Mouse (Mus musculus) gastrocnemius, adult 2 months (tissue): ENCODE results near the gene Adam15. TPM values are rescaled to one million over a fixed set of nuclear protein-coding genes. Genes with fewer than 3 reads are reported as not detected.

Experiments used
- DNase-seq: peaks from one replicate; pipeline ENCODE4 v3.0.0; 2022
- H3K27ac ChIP-seq: fragments of 200-600 bp; 2 replicates; pipeline ENCODE4 v1.8.1; 2022; ENCODE audit warnings: mild to moderate bottlenecking
- H3K4me3 ChIP-seq: fragments of 200-600 bp; 2 replicates; pipeline ENCODE4 v1.8.1; 2022; ENCODE audit warnings: mild to moderate bottlenecking, moderate library complexity
- CTCF ChIP-seq: fragments of 200-600 bp; IDR thresholded peaks from 2 replicates; pipeline ENCODE4 v1.8.1; 2022; ENCODE audit warnings: antibody characterized with exemption, mild to moderate bottlenecking, moderate library complexity
- intact Hi-C: fragments of 180-260 bp; cut with DNase I; formaldehyde crosslinking; loops from one replicate; pipeline ENCODE4 v1.15.1; 2025
- total RNA-seq, 2 experiments: library from RNA; stranded (reverse); gene quantifications; 2 replicates each; pipeline ENCODE4 v1.2.3; 2021

The Adam15 gene
- total RNA-seq, 2 experiments from 2014 or later: 21.7 to 30.5 TPM

DNA sequence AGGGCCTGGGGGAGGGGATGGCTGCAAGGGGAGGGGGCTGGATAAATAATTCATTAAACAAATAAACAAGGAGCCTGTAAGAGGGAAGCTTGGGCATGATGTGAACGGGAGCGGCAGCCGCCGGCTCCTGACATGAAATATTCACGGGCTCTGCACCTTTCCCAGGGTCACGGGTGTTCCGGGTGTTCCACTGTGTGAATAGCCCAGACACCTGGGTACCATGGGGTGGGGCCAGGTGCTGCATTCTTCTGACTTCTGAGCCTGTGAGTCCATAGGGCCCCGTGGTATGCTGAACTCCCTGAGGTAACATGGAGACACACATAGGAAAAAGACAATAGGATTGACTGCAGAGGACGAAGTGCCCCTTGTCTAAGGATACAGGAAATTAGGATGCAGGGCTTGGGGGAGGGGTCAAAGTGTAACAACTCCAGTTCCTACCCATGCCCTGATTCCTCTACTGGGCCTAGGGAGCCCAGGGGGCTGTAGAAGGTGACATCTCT, 22.4 kb downstream of the Adam15 start:
- no peak for DNase-seq

DNA sequence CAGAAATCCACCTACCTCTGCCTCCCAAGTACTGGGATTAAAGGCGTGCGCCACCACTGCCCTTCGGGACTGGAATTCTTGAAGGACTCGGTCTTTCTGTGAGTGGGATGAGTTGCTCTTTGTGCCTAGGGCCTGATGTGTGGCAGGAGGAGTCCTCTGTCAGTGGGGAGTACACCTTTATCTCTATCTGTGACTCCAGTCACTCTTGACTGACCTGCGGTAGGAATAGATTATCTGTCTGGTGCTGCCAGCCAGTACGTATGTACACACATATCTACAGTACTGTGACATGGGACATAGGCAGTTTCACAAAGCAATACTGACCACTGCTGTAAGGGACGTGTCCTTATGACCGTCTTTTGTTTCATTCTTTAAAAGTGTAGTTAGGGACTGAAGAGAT, 23.9 kb downstream of the Adam15 start:
- no peak overlapping the region for H3K4me3 ChIP-seq
- TF ChIP-seq CTCF: no peak
- H3K27ac ChIP-seq: no peak overlapping the region
- no peak for DNase-seq
- intact Hi-C loops: no loop called here

More for the DNA sequence above, 22.4 kb downstream of the Adam15 start:
- no peak for TF ChIP-seq CTCF
- Histone ChIP-seq H3K4me3 (no peak overlapping the region), H3K27ac (no peak overlapping the region)
- intact Hi-C loops: no loop called here

DNA sequence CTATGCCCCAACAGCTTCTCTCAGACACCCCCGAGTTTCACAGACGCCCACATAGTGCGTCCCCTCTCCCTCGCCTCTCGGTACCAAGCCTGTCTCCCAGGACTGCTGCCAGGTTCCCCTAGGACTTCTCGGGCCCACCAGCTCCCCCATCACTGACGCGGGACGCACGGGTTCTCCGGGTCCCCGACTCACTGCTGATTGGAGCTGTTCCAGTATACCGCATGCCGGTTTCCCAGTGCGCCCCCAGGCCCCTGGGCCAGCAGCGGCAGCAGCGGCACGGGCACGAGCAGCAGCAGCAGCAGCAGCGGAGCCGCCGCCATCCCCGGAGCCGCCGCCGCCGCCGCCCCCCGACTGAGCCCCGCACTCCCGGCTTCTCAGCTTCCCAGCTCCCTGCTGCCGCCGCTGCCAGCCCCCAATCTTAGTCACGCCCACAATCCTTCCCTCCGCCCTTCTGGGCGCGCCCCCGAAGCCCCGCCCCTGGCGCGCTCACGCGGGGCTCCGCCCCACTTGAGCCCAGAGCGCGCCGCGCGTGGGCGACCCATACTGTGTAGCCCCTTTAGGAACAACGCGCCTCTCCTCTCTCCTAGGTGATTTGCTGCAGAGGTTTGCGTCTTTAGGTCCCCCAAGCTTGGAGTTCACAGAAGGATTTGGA, 27.2 kb downstream of the Adam15 start, which contains the start of gene Efna3:
Efna3 (minus strand) TSS at position 452 of the 652 bp plus-strand sequence.
- Histone ChIP-seq H3K4me3 (peak within 1 kb of the TSS; percentile 73), H3K27ac (no peak within 1 kb of the TSS)
- peak; percentile 70 for DNase-seq
- TF ChIP-seq CTCF: no peak
- intact Hi-C loops: no loop called here

GRCm38 (mm10) chr3:89322131-89322500, 27.7 kb downstream of the Adam15 start:
- intact Hi-C loops: no loop called here
- H3K27ac ChIP-seq: no peak overlapping the region
- no peak for TF ChIP-seq CTCF
- H3K4me3 ChIP-seq: peak overlapping the region; percentile 73
- DNase-seq: no peak

- intact Hi-C loops: no loop called here
- TF ChIP-seq CTCF: no peak
- peak; percentile 37 for DNase-seq
- Histone ChIP-seq H3K27ac (no peak overlapping the region), H3K4me3 (peak overlapping the region; percentile 73)
These were observed 28.3 kb downstream of the Adam15 start for GRCm38 (mm10) chr3:89321183-89322130.

DNA sequence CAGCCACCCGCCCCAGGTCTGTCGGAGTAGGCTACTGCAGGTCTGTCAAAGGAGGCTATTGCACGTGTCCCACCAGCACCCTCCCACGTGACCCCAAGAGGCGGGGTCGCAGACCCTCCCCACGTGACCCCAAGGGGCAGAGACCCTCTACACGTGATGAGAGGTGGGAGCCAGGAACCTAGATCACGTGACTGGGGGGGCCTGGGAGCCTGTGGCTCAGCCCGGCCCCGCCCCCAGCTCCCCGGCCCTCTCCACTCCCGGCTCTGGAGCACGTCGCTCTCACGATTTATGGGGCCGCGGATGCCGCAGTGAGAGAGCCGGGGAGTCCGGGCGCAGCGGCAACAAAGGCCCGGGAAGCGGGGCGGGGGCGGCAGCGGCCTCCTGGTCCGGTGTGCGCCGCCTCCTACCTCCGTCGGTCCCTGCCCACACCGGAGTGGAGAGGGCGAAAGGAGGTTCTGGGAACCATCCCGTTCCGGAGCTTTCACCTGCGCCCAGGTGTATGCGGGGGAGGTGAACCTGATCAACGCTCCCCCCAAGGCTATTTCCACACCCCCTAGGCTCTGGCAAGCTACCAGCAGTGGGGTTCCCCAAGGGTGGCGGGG, 29.1 kb downstream of the Adam15 start:
- TF ChIP-seq CTCF: no peak
- DNase-seq: no peak

DNA sequence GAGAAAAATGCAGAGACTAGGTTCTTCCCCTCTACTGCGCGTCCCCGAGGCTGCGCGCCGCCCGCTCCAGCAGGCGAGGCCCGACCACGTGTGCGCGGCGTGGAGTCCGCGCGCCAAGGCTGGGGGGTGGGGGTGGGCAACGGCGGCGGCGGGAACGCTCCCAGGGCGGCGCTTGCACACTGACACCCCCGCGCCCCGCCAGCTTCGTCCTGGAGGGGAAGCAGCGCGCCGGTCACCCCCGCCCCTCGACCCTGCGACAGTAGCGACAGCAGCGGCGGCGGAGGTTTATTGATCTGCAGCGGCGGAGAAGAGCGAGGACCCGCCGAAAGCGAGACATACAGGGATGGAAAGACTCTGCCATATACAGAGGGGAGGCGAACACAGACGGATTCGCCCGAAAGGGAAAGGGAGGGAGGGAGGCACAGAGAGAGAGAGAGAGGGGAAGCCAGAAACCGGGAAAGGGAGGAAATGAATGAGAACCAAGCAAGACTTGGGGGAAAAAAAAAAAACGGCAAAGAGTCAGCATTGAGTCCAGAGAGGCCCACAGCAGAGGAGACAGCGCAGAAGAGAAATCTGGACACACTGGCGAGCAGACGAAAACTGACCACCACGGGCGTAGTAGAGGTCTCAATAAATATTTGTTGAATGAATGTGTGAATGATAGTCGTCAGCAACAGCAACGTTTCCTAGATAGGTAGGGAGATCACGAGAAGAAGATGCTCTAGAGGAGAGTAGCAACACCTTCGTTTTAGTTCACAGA, 30.0 kb downstream of the Adam15 start:
- intact Hi-C loops: no loop called here
- DNase-seq: no peak
- H3K27ac ChIP-seq: no peak overlapping the region
- H3K4me3 ChIP-seq: peak overlapping the region; percentile 60
- TF ChIP-seq CTCF: no peak

More for the DNA sequence above, 29.1 kb downstream of the Adam15 start:
- H3K27ac ChIP-seq: no peak overlapping the region
- intact Hi-C loops: no loop called here
- H3K4me3 ChIP-seq: peak overlapping the region; percentile 73

- DNase-seq: no peak
- H3K27ac ChIP-seq: no peak overlapping the region
- intact Hi-C loops: no loop called here
- TF ChIP-seq CTCF: no peak
- peak overlapping the region; percentile 60 for H3K4me3 ChIP-seq
These were observed 30.7 kb downstream of the Adam15 start for GRCm38 (mm10) chr3:89318971-89319590.

- DNase-seq: no peak
- intact Hi-C loops: no loop called here
- Histone ChIP-seq H3K27ac (no peak overlapping the region), H3K4me3 (no peak overlapping the region)
- no peak for TF ChIP-seq CTCF
These were observed 31.5 kb downstream of the Adam15 start for GRCm38 (mm10) chr3:89318316-89318715.

GRCm38 (mm10) chr3:89317246-89317645, 32.5 kb downstream of the Adam15 start:
- H3K4me3 ChIP-seq: no peak overlapping the region
- DNase-seq: no peak
- intact Hi-C loops: loop anchor here (2.0 kb wide), 2 partner anchors 38 to 168 kb away; no protein-coding TSS in a partner anchor
- TF ChIP-seq CTCF: no peak
- no peak overlapping the region for H3K27ac ChIP-seq

DNA sequence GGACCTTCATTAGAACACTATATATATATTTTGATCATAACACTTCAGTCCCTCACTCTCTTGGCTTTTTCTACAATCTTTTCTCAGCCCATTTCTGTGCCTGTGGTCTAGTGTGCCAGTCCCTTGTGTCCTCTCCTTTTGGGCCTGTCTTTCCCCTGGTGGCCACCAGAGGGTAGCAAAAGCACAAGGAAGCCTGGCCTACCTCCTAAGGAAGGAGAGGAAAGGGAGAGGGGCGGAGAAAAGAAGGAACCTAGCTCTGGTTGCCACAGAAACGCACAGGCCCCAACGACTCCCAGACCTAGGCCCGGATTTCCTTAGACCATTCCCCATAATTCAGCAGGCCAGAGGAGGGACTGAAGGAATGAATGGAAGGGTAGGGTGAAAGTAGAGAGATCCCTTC, 33.0 kb downstream of the Adam15 start:
- Histone ChIP-seq H3K27ac (no peak overlapping the region), H3K4me3 (peak overlapping the region; percentile 50)
- intact Hi-C loops: loop anchor here (2.0 kb wide), 2 partner anchors 38 to 168 kb away; no protein-coding TSS in a partner anchor
- DNase-seq: peak; percentile 83
- TF ChIP-seq CTCF: peak; percentile 97; the same call in 1 of the 2 replicates
